Mouse (Mus musculus): ENCODE data around the gene Tst.

GRCm38 (mm10) chr15:78430874-78431273, 25.2 kb upstream of the Tst start:
- no peak for TF ChIP-seq MAX (IDR thresholded peaks at IDR 0.05; ENCODE audit: low read depth)
- TF ChIP-seq MYOD1 (IDR thresholded peaks at IDR 0.05; ENCODE audit: control insufficient read depth in 1 of 3, insufficient read length in 2 of 3, low read depth in 2 of 3) = no peak
- TF ChIP-seq POLR2A (IDR thresholded peaks at IDR 0.05; ENCODE audit: insufficient read length, low read depth) = no peak
- no peak for TF ChIP-seq TCF3 (IDR thresholded peaks at IDR 0.05; ENCODE audit: insufficient read length, low read depth)
- no peak for TF ChIP-seq MYOG (IDR thresholded peaks at IDR 0.05; ENCODE audit: control insufficient read depth in 1 of 3, insufficient read depth in 1 of 3, insufficient read length in 2 of 3, low read depth in 2 of 3)
- no peak for TF ChIP-seq REST (IDR thresholded peaks at IDR 0.05; ENCODE audit: insufficient read depth, insufficient read length)
- no peak for TF ChIP-seq USF1 (IDR thresholded peaks at IDR 0.05; ENCODE audit: low read depth)
- no peak for TF ChIP-seq CEBPB (IDR thresholded peaks at IDR 0.05; ENCODE audit: insufficient read depth, poor library complexity, severe bottlenecking)
- TF ChIP-seq POLR2AphosphoS2 (IDR thresholded peaks at IDR 0.05; ENCODE audit: insufficient read length, low read depth) = no peak
- no peak for TF ChIP-seq TCF12 (IDR thresholded peaks at IDR 0.05; ENCODE audit: insufficient read depth, poor library complexity, severe bottlenecking)
- no peak for TF ChIP-seq E2F4 (IDR thresholded peaks at IDR 0.05; ENCODE audit: insufficient read depth)
